Mouse (Mus musculus) central nervous system, embryonic 18 days (tissue): ENCODE data around the gene Krt10. TPM values are rescaled to one million over a fixed set of nuclear protein-coding genes. Genes with fewer than 3 reads are reported as not detected.

Source experiments
- polyA plus RNA-seq: library from polyadenylated mRNA; depleted of rRNA; stranded (reverse); fragments of >200 nt; gene quantifications from 2 replicates; pipeline ENCODE4 v1.2.3, GENCODE M21; 2012; rRNA removed

The Krt10 gene
- 12.8 and 13.8 TPM in 2 replicates for polyA plus RNA-seq

DNA sequence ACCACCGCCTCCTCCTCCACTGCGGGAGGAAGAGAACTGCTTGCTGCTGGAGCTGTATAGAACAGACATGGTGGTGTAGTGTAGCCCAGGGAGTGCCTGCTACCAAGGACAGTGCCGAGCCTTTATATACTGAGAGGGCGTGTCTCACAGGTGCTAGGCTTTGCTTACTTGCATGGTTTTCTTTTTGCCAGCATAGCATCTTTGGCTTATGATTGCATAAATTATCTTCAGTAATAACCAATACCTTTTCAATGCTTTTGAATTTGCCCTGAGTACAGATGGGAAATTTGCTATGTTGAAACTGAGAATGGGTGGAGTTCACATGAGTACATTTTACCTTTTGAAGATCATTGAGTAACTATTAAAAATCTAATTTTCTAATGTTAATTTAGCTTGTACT is at the start of gene Krt10:
Krt10 (minus strand) TSS at position 101 of the 400 bp plus-strand sequence.

DNA sequence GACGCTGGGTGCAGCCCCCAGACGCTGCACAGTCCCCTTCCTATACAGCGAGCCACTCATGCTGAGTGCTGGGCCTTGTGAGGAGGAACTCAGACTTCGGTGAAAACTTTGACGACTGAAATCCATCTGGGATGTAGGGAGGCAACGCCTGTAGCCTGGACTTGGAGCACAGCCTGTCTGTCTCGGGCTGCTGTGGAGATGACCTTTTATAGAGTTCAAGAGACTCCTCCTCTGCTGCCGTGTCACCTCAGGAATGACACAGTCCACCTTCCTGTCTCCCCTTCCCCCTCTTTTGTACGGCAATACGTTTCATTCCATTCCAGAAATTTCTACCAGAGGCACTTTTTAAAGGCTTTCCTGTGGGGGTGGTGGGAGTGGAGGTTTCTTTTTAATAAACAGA is 48.8 kb upstream of the Krt10 start, which contains the start of gene Krt20:
Krt20 (minus strand) TSS at position 179 of the 400 bp plus-strand sequence.

DNA sequence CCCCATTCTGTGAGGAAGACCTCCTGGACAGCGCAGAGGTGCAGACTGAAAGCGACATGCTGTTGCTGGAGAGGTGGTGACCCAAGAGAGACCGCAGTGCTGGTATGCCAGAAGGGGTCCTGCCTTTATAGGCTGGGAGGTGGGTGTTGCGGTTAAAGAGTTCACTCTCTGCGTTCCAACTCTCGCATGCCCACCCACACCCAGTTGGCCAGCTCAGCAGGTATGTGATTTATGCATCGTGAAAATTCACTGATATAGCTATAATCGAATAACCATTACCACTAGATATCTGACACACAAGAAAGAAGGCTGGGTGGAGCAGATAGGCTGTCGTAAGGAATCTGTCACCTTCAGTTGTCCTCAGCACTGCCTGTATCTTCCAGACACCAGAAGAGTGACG is 33.0 kb upstream of the Krt10 start, which contains the start of gene Krt12:
Krt12 (minus strand) TSS at position 101 of the 400 bp plus-strand sequence.

DNA sequence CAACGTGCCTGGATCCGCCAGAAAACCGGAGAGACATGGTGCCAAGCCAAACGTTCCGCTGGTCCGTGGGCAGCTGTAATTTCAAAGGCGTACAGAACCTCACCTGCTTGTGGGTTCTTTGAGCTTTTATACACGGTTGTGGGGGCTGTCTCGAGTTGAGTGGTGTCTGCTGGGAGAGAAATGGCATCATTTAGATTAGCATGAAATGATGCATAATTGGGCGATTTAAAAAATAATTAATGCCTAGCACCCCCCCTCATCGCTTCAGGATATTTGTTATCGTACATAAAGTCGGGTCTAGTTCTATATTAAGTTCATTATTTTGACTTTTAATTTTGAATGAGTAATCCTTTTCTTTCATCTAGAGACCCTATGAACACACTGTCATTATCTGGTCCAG is 14.4 kb downstream of the Krt10 start, which contains the start of gene Krt28:
Krt28 (minus strand) TSS at position 101 of the 400 bp plus-strand sequence.

DNA sequence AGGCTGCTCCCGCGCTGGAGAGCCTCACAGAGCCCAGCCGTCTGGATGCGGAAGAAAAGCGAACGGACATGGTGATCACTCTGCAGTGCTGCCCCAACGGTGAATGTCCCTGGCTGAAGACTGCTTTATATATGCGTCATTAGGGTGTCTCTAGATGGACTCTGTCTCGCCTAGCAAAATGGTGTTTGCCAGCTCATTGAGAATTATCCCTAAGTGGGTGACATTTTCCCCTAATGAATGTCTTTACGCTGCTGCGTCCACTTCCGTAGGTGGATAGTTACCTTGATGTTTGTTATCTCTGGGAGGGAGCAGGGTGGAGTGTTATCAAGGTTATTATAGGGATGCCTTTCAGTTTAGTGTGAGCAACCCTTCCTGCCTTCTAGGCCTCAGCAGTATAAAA is 38.2 kb downstream of the Krt10 start, which contains the start of gene Krt27:
Krt27 (minus strand) TSS at position 101 of the 400 bp plus-strand sequence.

DNA sequence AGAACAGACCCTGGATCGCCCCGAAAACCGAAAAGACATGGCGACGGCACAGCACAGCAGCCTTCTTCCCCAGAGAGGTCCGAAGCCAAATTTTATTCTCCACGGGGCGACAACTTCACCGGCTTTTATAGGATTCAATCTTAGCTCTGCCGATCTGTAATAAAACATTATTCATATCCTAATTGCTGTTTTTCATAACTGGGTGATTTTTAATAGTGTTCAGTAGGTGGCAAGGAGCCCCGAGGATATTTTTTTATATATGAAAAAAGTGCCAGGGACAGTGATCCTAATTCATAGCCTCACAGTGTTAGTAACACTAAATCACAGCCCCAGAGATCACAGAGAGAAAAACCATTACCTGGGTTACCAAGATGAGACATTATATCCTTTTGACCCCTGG is 51.3 kb downstream of the Krt10 start, which contains the start of gene Krt26:
Krt26 (minus strand) TSS at position 101 of the 400 bp plus-strand sequence.

Other genes starting within 250 kb of the Krt10 start
- gene Ccr7, start 234.3 kb downstream of the Krt10 start, polyA plus RNA-seq, result not detected in 2 replicates
- 166 and 184 TPM in 2 replicates for gene Smarce1, start 158.3 kb downstream of the Krt10 start, polyA plus RNA-seq
- gene Krt222, start 145.3 kb downstream of the Krt10 start, polyA plus RNA-seq, result 3.9 and 4.4 TPM in 2 replicates
- 0.07 TPM in 1 of 2 replicates, not detected in the other for gene Krt24, start 104.1 kb downstream of the Krt10 start, polyA plus RNA-seq
- 0.05 and 0.13 TPM in 2 replicates for gene Krt25, start 66.4 kb downstream of the Krt10 start, polyA plus RNA-seq
- 0.12 and 0.19 TPM in 2 replicates for gene Krt26, start 51.4 kb downstream of the Krt10 start, polyA plus RNA-seq
- 0.06 and 0.08 TPM in 2 replicates for gene Krt27, start 38.3 kb downstream of the Krt10 start, polyA plus RNA-seq
- gene Krt28, start 14.5 kb downstream of the Krt10 start, polyA plus RNA-seq, result 0.28 and 0.29 TPM in 2 replicates
- gene Krt12, start 32.9 kb upstream of the Krt10 start, polyA plus RNA-seq, result 0.35 and 0.52 TPM in 2 replicates
- gene Krt20, start 48.8 kb upstream of the Krt10 start, polyA plus RNA-seq, result 0.09 TPM in 1 of 2 replicates, not detected in the other
- 0.06 and 0.16 TPM in 2 replicates for gene Krt23, start 103.8 kb upstream of the Krt10 start, polyA plus RNA-seq
- not detected in 2 replicates for gene Krt39, start 132.0 kb upstream of the Krt10 start, polyA plus RNA-seq
- not detected in 2 replicates for gene Krt40, start 153.8 kb upstream of the Krt10 start, polyA plus RNA-seq
- gene Krtap3-3, start 161.5 kb upstream of the Krt10 start, polyA plus RNA-seq, result not detected in 2 replicates
- gene Krtap3-2, start 167.5 kb upstream of the Krt10 start, polyA plus RNA-seq, result not detected in 2 replicates
- not detected in 2 replicates for gene Gm11939, start 170.1 kb upstream of the Krt10 start, polyA plus RNA-seq
- not detected in 2 replicates for gene Krtap3-1, start 177.3 kb upstream of the Krt10 start, polyA plus RNA-seq
- not detected in 2 replicates for gene Krtap1-5, start 191.7 kb upstream of the Krt10 start, polyA plus RNA-seq
- not detected in 2 replicates for gene Krtap1-4, start 194.3 kb upstream of the Krt10 start, polyA plus RNA-seq
- gene Krtap1-3, start 202.0 kb upstream of the Krt10 start, polyA plus RNA-seq, result not detected in 2 replicates
- not detected in 2 replicates for gene Krtap9-3, start 208.7 kb upstream of the Krt10 start, polyA plus RNA-seq
- not detected in 2 replicates for gene Gm11938, start 213.9 kb upstream of the Krt10 start, polyA plus RNA-seq
- gene Gm11937, start 220.8 kb upstream of the Krt10 start, polyA plus RNA-seq, result not detected in 2 replicates
- gene Krtap2-4, start 225.5 kb upstream of the Krt10 start, polyA plus RNA-seq, result not detected in 2 replicates
- not detected in 2 replicates for gene Gm11562, start 231.1 kb upstream of the Krt10 start, polyA plus RNA-seq
- gene Krtap4-1, start 238.9 kb upstream of the Krt10 start, polyA plus RNA-seq, result not detected in 2 replicates
- gene Krtap4-2, start 245.7 kb upstream of the Krt10 start, polyA plus RNA-seq, result not detected in 2 replicates